Mouse (Mus musculus) myocyte (in vitro differentiated cells): ENCODE results near the gene Dydc1. TPM values are rescaled to one million over a fixed set of nuclear protein-coding genes. Genes with fewer than 3 reads are reported as not detected.
"Not testable (repeated sequence)": the region's sequence is repeated elsewhere in the genome, so short reads cannot be mapped to it uniquely, and the experiment has no call there.

Experiments used
- H3K27me3 ChIP-seq: one replicate; pipeline ENCODE4 v1.6.1; 2011; ENCODE audit not compliant: control insufficient read depth, insufficient read depth, insufficient read length
- H3K36me3 ChIP-seq: one replicate; pipeline ENCODE4 v1.6.1; 2011; ENCODE audit not compliant: control insufficient read depth, insufficient read depth
- H3K4me2 ChIP-seq: one replicate; pipeline ENCODE4 v1.6.1; 2011; ENCODE audit warnings: low read depth, control low read depth
- H3K4me3 ChIP-seq: one replicate; pipeline ENCODE4 v1.5.1; 2011; ENCODE audit warnings: mild to moderate bottlenecking, control low read depth, moderate library complexity
- H3K79me2 ChIP-seq: one replicate; pipeline ENCODE4 v1.6.1; 2011; ENCODE audit not compliant: control insufficient read depth, insufficient read depth
- H3ac ChIP-seq: one replicate; pipeline ENCODE4 v1.6.1; 2011; ENCODE audit not compliant: control insufficient read depth, insufficient read length
- CEBPB ChIP-seq: IDR thresholded peaks from 2 replicates; pipeline ENCODE4 v1.6.1; 2011; ENCODE audit warnings: mild to moderate bottlenecking, moderate library complexity; ENCODE audit not compliant: poor library complexity, insufficient read depth, severe bottlenecking
- E2F4 ChIP-seq: IDR thresholded peaks from one replicate; pipeline ENCODE4 v1.6.1; 2011; ENCODE audit warnings: mild to moderate bottlenecking, control low read depth, moderate library complexity; ENCODE audit not compliant: insufficient read depth
- MAX ChIP-seq: IDR thresholded peaks from one replicate; pipeline ENCODE4 v1.6.1; 2011; ENCODE audit warnings: low read depth, mild to moderate bottlenecking, control low read depth
- MYOD1 ChIP-seq, 3 experiments: IDR thresholded peaks; one replicate each; pipeline ENCODE4 v1.6.1; 2011; ENCODE audit warnings: control low read depth in 2 of 3, low read depth in 2 of 3, mild to moderate bottlenecking in 2 of 3, moderate library complexity in 1 of 3; ENCODE audit not compliant: insufficient read length in 2 of 3, control insufficient read depth in 1 of 3
- MYOG ChIP-seq, 3 experiments: IDR thresholded peaks; one replicate each; pipeline ENCODE4 v1.6.1; 2011; ENCODE audit warnings: control low read depth in 2 of 3, low read depth in 2 of 3, mild to moderate bottlenecking in 2 of 3; ENCODE audit not compliant: insufficient read length in 2 of 3, control insufficient read depth in 1 of 3, insufficient read depth in 1 of 3
- POLR2A ChIP-seq: IDR thresholded peaks from one replicate; pipeline ENCODE4 v1.6.1; 2011; ENCODE audit warnings: low read depth, mild to moderate bottlenecking, control low read depth, moderate library complexity; ENCODE audit not compliant: insufficient read length
- POLR2AphosphoS2 ChIP-seq: IDR thresholded peaks from one replicate; pipeline ENCODE4 v1.6.1; 2011; ENCODE audit warnings: low read depth, control low read depth; ENCODE audit not compliant: insufficient read length
- REST ChIP-seq: IDR thresholded peaks from one replicate; pipeline ENCODE4 v1.6.1; 2011; ENCODE audit warnings: mild to moderate bottlenecking, control low read depth, moderate library complexity; ENCODE audit not compliant: insufficient read depth, insufficient read length
- SRF ChIP-seq: IDR thresholded peaks from one replicate; pipeline ENCODE4 v1.6.1; 2011; ENCODE audit warnings: low read depth; ENCODE audit not compliant: control insufficient read depth, insufficient read length
- TCF12 ChIP-seq: IDR thresholded peaks from one replicate; pipeline ENCODE4 v1.6.1; 2011; ENCODE audit warnings: mild to moderate bottlenecking, control low read depth; ENCODE audit not compliant: poor library complexity, insufficient read depth, severe bottlenecking
- TCF3 ChIP-seq: IDR thresholded peaks from one replicate; pipeline ENCODE4 v1.6.1; 2011; ENCODE audit warnings: low read depth, control low read depth; ENCODE audit not compliant: insufficient read length
- USF1 ChIP-seq: IDR thresholded peaks from one replicate; pipeline ENCODE4 v1.6.1; 2011; ENCODE audit warnings: low read depth, mild to moderate bottlenecking, control low read depth, moderate library complexity
- polyA plus RNA-seq: library from polyadenylated mRNA; unstranded; fragments of >200 nt; fragmentation: generic; extraction: Trizol; gene quantifications from one replicate; pipeline ENCODE4 v1.2.1, GENCODE M21; 2012; ENCODE audit warnings: missing spikeins

The Dydc1 gene
- polyA plus RNA-seq, 1 experiment = not detected

DNA sequence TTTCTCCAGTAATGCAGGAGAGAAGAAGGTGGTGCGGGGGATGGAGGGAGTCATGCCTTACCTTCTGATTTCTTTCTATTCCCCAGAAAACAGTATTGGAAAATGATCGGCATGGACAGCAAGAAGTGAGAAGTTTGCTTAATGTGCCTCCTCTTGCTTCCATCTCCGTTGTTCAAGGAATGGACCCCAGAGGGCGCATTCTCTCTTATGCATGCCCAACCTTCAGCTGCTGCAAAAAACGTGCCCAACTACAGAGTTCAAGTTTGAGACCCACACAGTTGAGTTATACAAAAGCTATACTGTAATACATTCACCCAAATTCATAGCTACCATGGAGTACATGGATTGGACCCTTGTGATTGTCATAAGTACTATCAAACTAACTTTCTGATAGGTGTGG is 20.2 kb upstream of the Dydc1 start:
- Histone ChIP-seq H3K4me3 (no peak overlapping the region), H3K79me2 (no peaks in the 10 kb centered on the region), H3K36me3 (no peaks in the 10 kb centered on the region), H3K4me2 (no peak overlapping the region), H3ac (no peak overlapping the region), H3K27me3 (no peaks in the 10 kb centered on the region)
- TF ChIP-seq MYOG (IDR thresholded peaks at IDR 0.05; ENCODE audit: control insufficient read depth in 1 of 3, insufficient read depth in 1 of 3, insufficient read length in 2 of 3, low read depth in 2 of 3) (no peak), POLR2A (no peak), MYOD1 (IDR thresholded peaks at IDR 0.05; ENCODE audit: control insufficient read depth in 1 of 3, insufficient read length in 2 of 3, low read depth in 2 of 3) (no peak), TCF3 (no peak)

GRCm38 (mm10) chr14:41053190-41053589 is 19.5 kb upstream of the Dydc1 start:
- H3K4me2 ChIP-seq, H3K36me3 ChIP-seq, H3K79me2 ChIP-seq, H3ac ChIP-seq, H3K4me3 ChIP-seq, H3K27me3 ChIP-seq: not testable (repeated sequence)

GRCm38 (mm10) chr14:41065168-41065567 is 7.5 kb upstream of the Dydc1 start:
- TF ChIP-seq TCF12 (no peak), MAX (no peak), MYOD1 (IDR thresholded peaks at IDR 0.05; ENCODE audit: control insufficient read depth in 1 of 3, insufficient read length in 2 of 3, low read depth in 2 of 3) (no peak), SRF (no peak), POLR2A (no peak), MYOG (IDR thresholded peaks at IDR 0.05; ENCODE audit: control insufficient read depth in 1 of 3, insufficient read depth in 1 of 3, insufficient read length in 2 of 3, low read depth in 2 of 3) (no peak), POLR2AphosphoS2 (no peak), USF1 (no peak), CEBPB (no peak)
- no peaks in the 10 kb centered on the region for H3K27me3 ChIP-seq

GRCm38 (mm10) chr14:41066416-41066815 is 6.3 kb upstream of the Dydc1 start:
- TF ChIP-seq TCF12 (no peak), TCF3 (no peak), E2F4 (no peak), REST (no peak), CEBPB (no peak), MYOG (IDR thresholded peaks at IDR 0.05; ENCODE audit: control insufficient read depth in 1 of 3, insufficient read depth in 1 of 3, insufficient read length in 2 of 3, low read depth in 2 of 3) (no peak), USF1 (no peak), SRF (no peak), POLR2A (no peak), MYOD1 (IDR thresholded peaks at IDR 0.05; ENCODE audit: control insufficient read depth in 1 of 3, insufficient read length in 2 of 3, low read depth in 2 of 3) (no peak)
- Histone ChIP-seq H3K4me2 (no peak overlapping the region), H3ac (no peak overlapping the region)

More at GRCm38 (mm10) chr14:41065168-41065567, 7.5 kb upstream of the Dydc1 start:
- Histone ChIP-seq H3K79me2 (no peaks in the 10 kb centered on the region), H3K4me3 (no peak overlapping the region), H3ac (no peak overlapping the region), H3K4me2 (no peak overlapping the region), H3K36me3 (no peaks in the 10 kb centered on the region)

DNA sequence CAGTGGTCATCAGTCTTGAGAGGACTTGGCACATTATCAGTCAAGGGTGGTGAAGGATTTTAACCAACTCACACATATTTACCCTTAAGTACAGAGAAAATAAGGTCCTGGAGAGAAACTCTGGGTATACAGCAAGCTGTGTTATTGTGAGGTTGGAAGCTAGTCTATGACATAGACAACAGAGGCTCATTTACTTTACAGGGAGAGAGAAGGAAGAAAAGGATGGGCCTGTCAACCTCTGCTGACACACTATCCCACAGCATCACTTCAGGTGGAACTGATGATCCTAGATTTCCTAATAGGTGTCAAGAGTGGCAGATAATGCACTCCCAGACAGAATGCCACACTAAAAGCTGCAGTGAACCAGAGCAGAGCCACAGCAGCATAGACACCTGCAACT is 3.6 kb upstream of the Dydc1 start, which contains the start of gene Dydc2:
Dydc2 (minus strand) TSS at position 101 of the 400 bp plus-strand sequence.
- TF ChIP-seq POLR2AphosphoS2 = no peak
- TF ChIP-seq USF1 = no peak
- no peak for TF ChIP-seq E2F4
- TF ChIP-seq MYOD1 (IDR thresholded peaks at IDR 0.05; ENCODE audit: control insufficient read depth in 1 of 3, insufficient read length in 2 of 3, low read depth in 2 of 3) = no peak
- no peak for TF ChIP-seq TCF12
- no peak for TF ChIP-seq CEBPB
- no peak for TF ChIP-seq POLR2A
- no peak for TF ChIP-seq MYOG (IDR thresholded peaks at IDR 0.05; ENCODE audit: control insufficient read depth in 1 of 3, insufficient read depth in 1 of 3, insufficient read length in 2 of 3, low read depth in 2 of 3)
- no peak for TF ChIP-seq REST
- no peak for TF ChIP-seq MAX
- TF ChIP-seq SRF = no peak
- TF ChIP-seq TCF3 = no peak
- Histone ChIP-seq H3K27me3 (no peaks in the 10 kb centered on the region), H3K4me2 (no peak within 1 kb of the TSS)

More at GRCm38 (mm10) chr14:41066416-41066815, 6.3 kb upstream of the Dydc1 start:
- no peaks in the 10 kb centered on the region for H3K79me2 ChIP-seq
- H3K27me3 ChIP-seq = no peaks in the 10 kb centered on the region
- H3K36me3 ChIP-seq = no peaks in the 10 kb centered on the region
- no peak overlapping the region for H3K4me3 ChIP-seq

More for the DNA sequence above, 3.6 kb upstream of the Dydc1 start, which contains the start of gene Dydc2:
- no peaks in the 10 kb centered on the region for H3K36me3 ChIP-seq
- H3K4me3 ChIP-seq = no peak within 1 kb of the TSS
- no peaks in the 10 kb centered on the region for H3K79me2 ChIP-seq
- no peak within 1 kb of the TSS for H3ac ChIP-seq
